Mouse (Mus musculus): ENCODE data around the gene Ssc5d.

- no peak for TF ChIP-seq CTCF (conservative IDR thresholded peaks at IDR 0.05; ENCODE audit: low read length)
- TF ChIP-seq NANOG (IDR thresholded peaks at IDR 0.05; ENCODE audit: borderline replicate concordance, low read length) = no peak
- no peak for TF ChIP-seq POU5F1 (IDR thresholded peaks at IDR 0.05; ENCODE audit: borderline replicate concordance, low read length)
These were observed 19.1 kb upstream of the Ssc5d start, which contains the start of gene Gm36210 for GRCm38 (mm10) chr7:4906466-4906950.
